Mouse (Mus musculus) limb, embryonic 15.5 days (tissue): ENCODE measurements around the gene Stk38l. TPM values are rescaled to one million over a fixed set of nuclear protein-coding genes. Genes with fewer than 3 reads are reported as not detected.
"Not testable (repeated sequence)": the region's sequence is repeated elsewhere in the genome, so short reads cannot be mapped to it uniquely, and the experiment has no call there.

Source experiments
- ATAC-seq: fragments of 200-750 bp; cut with Nextera tagmentation; 2 replicates; pipeline ENCODE4 v1.8.0; 2017; ENCODE audit warnings: low read depth, moderate TSS enrichment; ENCODE audit not compliant: insufficient number of reproducible peaks, low FRiP score, low TSS enrichment
- H3K27ac ChIP-seq: fragments of 300-500 bp; sonication (generic); 2 replicates; pipeline ENCODE4 v1.5.1; 2015; ENCODE audit warnings: moderate library complexity, mild to moderate bottlenecking, inconsistent platforms
- H3K27me3 ChIP-seq: fragments of 300-500 bp; sonication (generic); 2 replicates; pipeline ENCODE4 v1.6.1; 2015; ENCODE audit warnings: inconsistent platforms
- H3K36me3 ChIP-seq: fragments of 300-500 bp; sonication (generic); 2 replicates; pipeline ENCODE4 v1.6.1; 2015; ENCODE audit warnings: inconsistent platforms
- H3K4me1 ChIP-seq: fragments of 300-500 bp; sonication (generic); 2 replicates; pipeline ENCODE4 v1.6.1; 2015; ENCODE audit warnings: inconsistent platforms
- H3K4me2 ChIP-seq: fragments of 300-500 bp; sonication (generic); 2 replicates; pipeline ENCODE4 v1.6.1; 2015; ENCODE audit warnings: mild to moderate bottlenecking, inconsistent platforms
- H3K4me3 ChIP-seq: fragments of 300-500 bp; sonication (generic); 2 replicates; pipeline ENCODE4 v1.5.1; 2015; ENCODE audit warnings: mild to moderate bottlenecking, inconsistent platforms
- H3K9ac ChIP-seq: fragments of 300-500 bp; sonication (generic); 2 replicates; pipeline ENCODE4 v1.6.1; 2015; ENCODE audit warnings: inconsistent platforms
- H3K9me3 ChIP-seq: fragments of 300-500 bp; sonication (generic); 2 replicates; pipeline ENCODE4 v1.6.1; 2016; ENCODE audit warnings: inconsistent platforms
- WGBS: fragments of 180-500 bp; shearing (Covaris S2); methylation state at CpG from one replicate; pipeline ENCODE4 v1.1.7; 2015; 5-methylcytosine and 5-hydroxymethylcytosine counted together
- polyA plus RNA-seq: library from polyadenylated mRNA; unstranded; fragments of >200 nt; fragmentation: Nextera tagmentation; extraction: Ambion mirVana; gene quantifications from 2 replicates; pipeline ENCODE4 v1.2.1, GENCODE M21; 2015

Stk38l gene
- polyA plus RNA-seq, 1 experiment from 2014 or later: 17.4 TPM

DNA sequence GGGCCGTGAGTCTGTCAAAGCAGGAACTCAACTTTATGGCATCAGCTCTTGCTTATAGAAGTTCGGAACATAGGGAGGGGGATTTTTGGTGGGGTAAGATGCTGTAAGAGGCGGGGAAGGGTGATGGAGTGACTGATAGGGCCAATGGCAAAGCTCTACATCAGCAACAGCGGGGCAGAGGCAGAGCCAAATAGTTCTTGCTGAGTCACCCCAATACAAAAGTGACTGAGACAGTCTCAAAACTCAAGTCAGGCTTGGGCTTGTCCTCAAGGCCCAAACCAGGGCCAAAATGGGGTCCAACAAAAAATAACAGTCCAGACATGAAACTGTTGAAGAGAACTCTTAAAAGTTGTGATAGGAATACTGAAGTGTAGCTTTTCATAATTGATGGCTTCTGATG, 30.9 kb downstream of the Stk38l start:
- no peak for ATAC-seq
- no peaks in the 10 kb centered on the region for H3K27me3 ChIP-seq
- no peak overlapping the region for H3K4me3 ChIP-seq
- H3K4me1 ChIP-seq: peaks cover 22% of the 10 kb centered on the region
- H3K4me2 ChIP-seq: no peak overlapping the region
- H3K36me3 ChIP-seq: peaks cover 11% of the 10 kb centered on the region; the same call in 1 of the 2 replicates
- no peaks in the 10 kb centered on the region for H3K9me3 ChIP-seq
- no peak overlapping the region for H3K27ac ChIP-seq
- H3K9ac ChIP-seq: no peak overlapping the region
- WGBS: 87% methylated on average over 4 of the region's 4 CpGs

DNA sequence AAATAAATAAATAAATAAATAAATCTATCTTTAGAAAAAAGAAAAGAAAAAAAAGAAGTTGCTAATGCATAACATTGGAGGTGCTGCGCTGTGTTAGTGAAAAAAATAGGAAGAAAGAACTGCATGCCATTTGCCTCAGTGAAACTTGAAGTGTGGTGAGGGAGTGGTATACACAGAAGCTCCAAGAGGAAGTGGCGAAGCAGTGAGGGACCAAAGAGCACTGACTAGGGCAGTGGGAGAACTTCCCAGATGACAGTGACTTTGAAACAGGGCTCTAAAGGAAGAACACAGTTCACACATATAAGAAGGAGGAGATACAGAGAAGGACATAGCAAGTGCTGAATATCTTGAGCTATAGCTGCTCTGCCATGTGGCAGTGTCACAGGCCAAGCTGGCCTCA, 34.2 kb downstream of the Stk38l start:
- H3K27ac ChIP-seq: no peak overlapping the region
- H3K4me3 ChIP-seq: no peak overlapping the region
- no peak overlapping the region for H3K4me2 ChIP-seq
- no peak for ATAC-seq
- H3K4me1 ChIP-seq: peaks cover 13% of the 10 kb centered on the region
- no peaks in the 10 kb centered on the region for H3K9me3 ChIP-seq
- no peaks in the 10 kb centered on the region for H3K27me3 ChIP-seq
- WGBS: 93% methylated on average over 2 of the region's 2 CpGs
- H3K36me3 ChIP-seq: peaks cover 11% of the 10 kb centered on the region; the same call in 1 of the 2 replicates
- H3K9ac ChIP-seq: no peak overlapping the region

DNA sequence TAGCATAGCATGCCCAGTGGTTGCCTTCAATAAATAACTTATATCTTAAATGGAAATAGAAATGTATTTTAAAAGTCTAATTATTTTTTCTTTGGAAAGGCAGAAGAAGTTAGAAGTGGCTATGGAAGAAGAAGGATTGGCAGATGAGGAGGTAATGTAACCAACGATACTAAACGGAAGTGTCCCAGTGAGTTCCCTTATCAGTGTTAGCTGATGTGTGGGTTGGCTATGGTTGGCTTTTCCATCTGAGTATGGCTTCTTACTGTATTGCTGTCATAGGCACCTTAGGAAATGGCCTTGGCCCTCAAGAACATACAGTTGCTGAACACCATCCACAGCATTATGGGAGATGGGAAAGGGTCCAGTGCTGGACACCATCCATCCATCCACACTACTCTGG, 35.2 kb downstream of the Stk38l start:
- Histone ChIP-seq H3K9me3 (no peaks in the 10 kb centered on the region), H3K36me3 (peaks cover 11% of the 10 kb centered on the region; the same call in 1 of the 2 replicates), H3K9ac (no peak overlapping the region), H3K4me3 (no peak overlapping the region), H3K27ac (no peak overlapping the region), H3K27me3 (no peaks in the 10 kb centered on the region), H3K4me1 (peaks cover 8% of the 10 kb centered on the region; the same call in 1 of the 2 replicates), H3K4me2 (no peak overlapping the region)
- ATAC-seq: no peak
- WGBS: 100% methylated on average over 2 of the region's 2 CpGs

DNA sequence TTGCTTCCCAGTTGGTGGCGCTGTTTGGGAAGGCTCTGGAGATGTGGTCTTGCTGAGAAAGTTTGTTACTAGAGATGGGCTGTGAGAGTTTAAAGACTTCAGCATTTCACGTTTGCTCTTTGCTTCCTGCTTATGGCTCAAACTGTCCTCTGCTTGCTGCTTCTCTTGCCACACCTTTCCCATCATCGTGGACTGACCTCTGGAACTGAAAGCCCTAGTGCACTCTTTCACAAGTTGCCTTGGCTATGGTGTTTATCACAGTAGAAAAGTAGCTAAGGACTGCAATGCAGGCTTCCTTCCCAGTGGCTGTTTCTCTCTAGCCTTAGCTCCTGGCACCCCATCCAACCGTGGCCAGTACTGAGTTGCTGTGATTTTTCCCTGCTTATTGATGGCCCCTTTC, 35.9 kb downstream of the Stk38l start:
- whole genome bisulfite sequencing: 73% methylated on average over 4 of the region's 4 CpGs
- H3K27ac ChIP-seq: no peak overlapping the region
- no peak overlapping the region for H3K4me2 ChIP-seq
- no peak for ATAC-seq
- no peak overlapping the region for H3K9ac ChIP-seq
- peaks cover 11% of the 10 kb centered on the region; the same call in 1 of the 2 replicates for H3K36me3 ChIP-seq
- no peak overlapping the region for H3K4me3 ChIP-seq
- H3K9me3 ChIP-seq: no peaks in the 10 kb centered on the region
- H3K4me1 ChIP-seq: peaks cover 8% of the 10 kb centered on the region; the same call in 1 of the 2 replicates
- H3K27me3 ChIP-seq: no peaks in the 10 kb centered on the region

DNA sequence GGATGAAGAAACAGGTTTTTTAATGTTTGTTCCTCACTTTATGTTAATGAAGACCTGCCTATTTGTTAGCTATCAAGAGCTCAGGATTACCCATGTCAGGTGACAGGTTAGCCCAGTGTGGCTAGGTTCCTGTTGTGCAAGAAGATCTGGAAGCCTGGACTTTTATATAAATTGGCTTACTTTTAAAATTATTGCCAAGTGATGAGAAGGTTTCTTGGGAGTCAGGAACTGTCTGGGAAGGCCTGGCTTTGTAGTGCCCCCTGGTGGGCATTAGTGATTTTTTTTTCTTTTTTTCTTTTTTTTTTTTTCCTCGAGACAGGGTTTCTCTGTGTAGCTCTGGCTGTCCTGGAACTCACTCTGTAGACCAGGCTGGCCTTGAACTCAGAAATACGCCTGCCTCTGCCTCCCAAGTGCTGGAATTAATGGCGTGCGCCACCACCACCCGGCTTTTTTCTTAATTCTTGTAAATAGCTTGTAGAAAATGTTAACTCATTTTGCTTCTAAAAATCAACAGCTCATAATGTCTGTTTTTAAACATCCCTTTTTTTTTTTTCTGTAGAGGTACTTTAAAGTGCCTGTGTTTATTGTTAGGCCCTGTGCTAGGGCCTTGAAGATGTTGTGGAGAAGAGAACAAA, 37.6 kb downstream of the Stk38l start:
- WGBS: 61% methylated on average over 5 of the region's 5 CpGs

DNA sequence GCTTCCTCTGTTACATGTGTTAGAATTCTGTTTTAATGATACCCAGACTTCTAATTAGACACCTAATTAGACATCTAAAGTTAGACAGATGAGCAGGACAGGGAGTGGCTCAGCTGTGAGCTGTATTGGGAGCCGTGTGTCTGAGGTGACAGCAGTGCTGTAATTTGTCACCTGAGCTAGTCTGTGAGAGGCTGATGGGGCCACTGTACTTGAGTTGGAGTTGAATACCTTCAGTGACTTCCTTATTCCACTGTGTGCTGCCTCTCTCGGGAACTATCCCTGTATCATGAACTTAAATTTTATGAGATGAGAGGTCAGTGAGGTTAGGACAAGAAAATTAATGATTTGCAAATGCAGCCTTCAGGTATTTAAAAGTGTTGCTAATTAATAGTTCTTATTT, 39.8 kb downstream of the Stk38l start:
- H3K27ac ChIP-seq: no peak overlapping the region
- no peaks in the 10 kb centered on the region for H3K27me3 ChIP-seq
- H3K9ac ChIP-seq: no peak overlapping the region
- no peaks in the 10 kb centered on the region for H3K4me1 ChIP-seq
- no peak overlapping the region for H3K4me3 ChIP-seq
- H3K4me2 ChIP-seq: no peak overlapping the region
- H3K36me3 ChIP-seq: peaks cover 40% of the 10 kb centered on the region
- no peak for ATAC-seq
- WGBS: 35% methylated on average over 2 of the region's 2 CpGs
- H3K9me3 ChIP-seq: no peaks in the 10 kb centered on the region

More for the DNA sequence above, 37.6 kb downstream of the Stk38l start:
- Histone ChIP-seq H3K4me1 (0 out of 2 replicates have a peak, but pooled peaks cover 2% of the 10 kb centered on the region), H3K9me3 (no peaks in the 10 kb centered on the region), H3K4me2 (no peak overlapping the region), H3K27me3 (no peaks in the 10 kb centered on the region), H3K4me3 (no peak overlapping the region), H3K36me3 (peaks cover 23% of the 10 kb centered on the region), H3K9ac (no peak overlapping the region), H3K27ac (no peak overlapping the region)
- ATAC-seq: no peak

DNA sequence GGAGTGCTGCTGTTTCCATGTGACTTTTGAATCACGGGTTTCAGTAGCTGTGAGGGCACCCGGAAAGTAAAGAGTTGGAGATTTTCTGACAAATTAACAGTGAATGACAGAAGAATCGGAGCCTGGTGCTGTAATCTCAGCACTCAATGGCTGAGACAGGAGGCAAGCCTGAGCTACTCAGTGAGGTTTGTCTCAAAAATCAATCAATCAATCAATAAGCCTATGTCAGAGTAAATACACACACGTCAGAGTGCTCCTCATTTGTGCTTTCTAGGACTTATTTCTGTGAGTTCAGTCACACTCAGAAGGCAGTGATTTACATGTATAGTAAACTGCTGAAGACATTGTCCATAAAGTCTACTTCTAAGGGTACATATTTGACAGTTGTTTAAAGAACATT, 40.5 kb downstream of the Stk38l start:
- Histone ChIP-seq H3K27ac (no peak overlapping the region), H3K9ac (no peak overlapping the region), H3K4me2 (no peak overlapping the region), H3K36me3 (peaks cover 39% of the 10 kb centered on the region), H3K4me3 (no peak overlapping the region), H3K9me3 (no peaks in the 10 kb centered on the region), H3K27me3 (no peaks in the 10 kb centered on the region), H3K4me1 (no peaks in the 10 kb centered on the region)
- ATAC-seq: no peak
- 89% methylated on average over 4 of the region's 4 CpGs for WGBS

DNA sequence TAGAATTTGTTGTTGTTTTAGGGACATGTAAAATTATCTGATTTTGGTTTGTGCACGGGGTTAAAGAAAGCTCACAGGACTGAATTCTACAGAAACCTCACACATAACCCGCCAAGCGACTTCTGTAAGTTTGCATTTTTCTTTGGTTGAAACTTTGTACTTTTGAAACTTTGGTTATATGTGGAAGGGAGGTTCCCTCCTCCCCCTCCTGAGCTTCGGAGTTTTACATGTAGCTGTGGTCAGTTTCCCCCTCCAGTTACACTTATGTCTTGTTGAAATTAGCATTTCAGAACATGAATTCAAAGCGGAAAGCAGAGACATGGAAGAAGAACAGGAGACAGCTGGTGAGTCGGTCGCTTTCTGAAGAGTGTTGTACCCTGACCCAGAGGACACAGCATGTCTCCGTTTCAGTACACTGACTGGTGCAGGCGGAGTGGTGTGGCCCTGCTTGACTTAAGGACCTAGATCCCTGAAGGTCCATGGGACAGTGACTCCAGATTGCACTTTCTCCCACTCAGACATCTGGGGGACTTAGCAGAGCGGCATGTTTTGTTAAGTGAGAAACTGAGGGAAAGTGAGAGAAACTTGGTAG, 44.1 kb downstream of the Stk38l start:
- no peaks in the 10 kb centered on the region for H3K27me3 ChIP-seq

DNA sequence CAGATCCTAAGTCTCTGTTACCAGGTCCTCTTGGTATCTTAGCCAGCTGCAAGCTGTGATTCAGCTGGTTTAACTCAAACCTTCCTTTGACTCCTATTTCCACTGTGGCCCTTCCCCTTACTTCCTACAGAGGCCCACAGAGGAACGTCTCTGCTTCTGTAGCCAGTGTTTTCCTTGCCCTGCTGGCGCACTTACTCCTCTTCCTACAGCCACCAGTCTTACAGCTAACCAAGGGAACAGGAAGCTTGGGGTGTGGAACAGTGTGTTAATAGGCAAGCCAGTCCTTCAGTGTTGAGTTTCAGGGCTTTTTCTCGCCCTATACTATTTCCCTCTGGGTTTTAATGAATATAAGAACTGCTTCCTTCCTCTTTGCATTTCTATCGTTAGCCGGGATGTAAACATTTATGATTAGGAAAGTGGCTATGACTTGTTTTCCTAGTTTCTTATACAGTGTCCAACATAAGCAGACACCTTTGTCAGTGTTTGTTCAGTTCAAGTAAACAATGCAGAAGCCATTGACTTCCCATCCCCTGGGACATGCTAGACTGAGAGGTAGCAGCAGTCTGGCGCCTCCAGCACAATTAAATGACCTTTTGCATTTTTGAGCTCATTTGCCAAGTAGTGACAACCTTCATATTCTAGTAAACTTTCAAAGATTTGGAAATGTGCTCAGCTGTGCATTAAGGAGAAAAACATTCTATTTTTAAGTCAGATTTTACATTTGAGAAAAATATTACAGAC, 45.4 kb downstream of the Stk38l start:
- H3K9me3 ChIP-seq: no peaks in the 10 kb centered on the region
- peaks cover 69% of the 10 kb centered on the region for H3K36me3 ChIP-seq
- H3K4me2 ChIP-seq: no peak overlapping the region
- WGBS: 59% methylated on average over 6 of the region's 6 CpGs
- H3K27me3 ChIP-seq: no peaks in the 10 kb centered on the region
- no peak overlapping the region for H3K4me3 ChIP-seq
- no peaks in the 10 kb centered on the region for H3K4me1 ChIP-seq
- H3K9ac ChIP-seq: no peak overlapping the region
- H3K27ac ChIP-seq: peak overlapping the region; percentile 44; the same call in 1 of the 2 replicates
- no peak for ATAC-seq

More for the DNA sequence above, 44.1 kb downstream of the Stk38l start:
- H3K4me1 ChIP-seq: no peaks in the 10 kb centered on the region
- WGBS: 90% methylated on average over 10 of the region's 10 CpGs
- peaks cover 58% of the 10 kb centered on the region for H3K36me3 ChIP-seq
- H3K9ac ChIP-seq: no peak overlapping the region
- H3K4me2 ChIP-seq: no peak overlapping the region
- no peaks in the 10 kb centered on the region for H3K9me3 ChIP-seq
- no peak overlapping the region for H3K27ac ChIP-seq
- ATAC-seq: no peak
- no peak overlapping the region for H3K4me3 ChIP-seq

DNA sequence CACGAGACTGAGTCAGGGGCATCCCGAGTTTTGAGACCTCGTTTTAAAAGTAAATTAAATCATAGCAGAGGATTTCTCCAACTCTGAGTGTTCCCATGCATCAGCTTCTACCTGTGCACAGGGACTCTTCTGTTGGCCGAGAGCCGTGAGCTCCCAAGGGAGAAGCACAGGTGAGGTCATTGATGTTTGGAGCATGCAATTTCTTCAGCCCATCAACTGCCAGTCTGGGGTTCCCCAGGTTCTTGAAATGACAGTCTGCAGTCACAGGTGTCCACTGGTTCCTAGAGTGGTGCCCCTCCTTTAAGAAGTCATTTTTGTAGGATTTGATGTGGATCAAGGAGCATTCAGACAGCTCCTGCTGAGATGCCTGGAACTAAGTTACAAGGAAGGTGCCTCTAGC, 46.0 kb downstream of the Stk38l start:
- ATAC-seq: no peak
- no peak overlapping the region for H3K4me3 ChIP-seq
- no peaks in the 10 kb centered on the region for H3K9me3 ChIP-seq
- no peak overlapping the region for H3K9ac ChIP-seq
- no peak overlapping the region for H3K4me2 ChIP-seq
- WGBS: 78% methylated on average over 5 of the region's 5 CpGs
- H3K36me3 ChIP-seq: peaks cover 71% of the 10 kb centered on the region
- H3K27me3 ChIP-seq: no peaks in the 10 kb centered on the region
- H3K27ac ChIP-seq: no peak overlapping the region
- no peaks in the 10 kb centered on the region for H3K4me1 ChIP-seq

DNA sequence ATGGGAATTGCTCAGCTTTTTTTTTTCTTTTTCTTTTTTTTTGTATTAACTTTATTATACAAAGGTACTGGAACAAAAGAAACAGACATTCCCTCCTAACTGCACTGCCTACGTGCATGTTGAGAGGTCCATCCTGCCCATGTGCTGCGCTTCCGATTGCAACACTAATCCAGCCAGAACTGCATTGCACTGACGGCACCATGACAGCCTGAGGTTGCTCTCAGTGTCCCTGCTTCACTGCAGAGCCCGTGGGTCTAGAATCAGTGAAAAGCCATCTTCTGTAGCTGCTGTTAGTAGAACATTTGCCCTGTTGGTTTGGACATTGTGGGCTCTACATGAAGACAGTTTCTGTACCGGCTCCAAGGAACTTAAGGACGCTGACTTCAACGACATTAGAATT, 51.1 kb downstream of the Stk38l start:
- H3K4me3 ChIP-seq, ATAC-seq, H3K27me3 ChIP-seq, H3K4me2 ChIP-seq, H3K9ac ChIP-seq, H3K4me1 ChIP-seq, H3K9me3 ChIP-seq, H3K27ac ChIP-seq: not testable (repeated sequence)
- 86% methylated on average over 8 of the region's 8 CpGs for WGBS
- peaks cover 39% of the 10 kb centered on the region for H3K36me3 ChIP-seq
